20 mouse cellular contexts compared by ENCODE assay signal in the genomic region with DNA sequence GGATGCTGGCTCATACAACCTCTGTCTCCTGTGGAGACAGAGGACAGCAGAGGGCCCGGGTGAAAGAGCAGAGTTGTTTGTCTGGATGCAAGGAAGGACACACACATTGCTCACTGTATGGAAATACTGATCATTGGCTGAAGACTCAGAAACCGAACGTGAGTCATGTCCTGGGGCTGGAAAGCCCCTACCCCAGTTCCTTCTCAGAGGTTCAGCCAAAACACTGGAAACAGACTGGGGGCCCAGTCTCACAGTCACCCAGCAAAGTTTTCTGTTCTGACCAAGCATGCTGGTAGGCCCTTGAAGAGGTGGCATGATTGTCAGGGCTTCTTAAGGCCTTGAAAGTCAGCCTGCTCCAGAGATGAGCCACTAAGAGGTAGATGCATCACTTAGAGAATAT.
"Had no signal": no experiment of that assay in that cellular context is flagged by ENCODE, and none has a peak within 500 bp of the region (broad histone marks: within the 10 kb centered on the region; RNA-seq: fewer than 3 reads in every experiment).

No protein-coding gene starts in this region.

- H3K27me3 ChIP-seq: limb, embryonic 13.5 days; liver, embryonic 12.5 days; liver, embryonic 15.5 days; lung, embryonic 15.5 days; midbrain, embryonic 13.5 days had no signal

- H3K4me2 ChIP-seq: limb, embryonic 13.5 days; liver, embryonic 12.5 days; liver, embryonic 15.5 days; lung, embryonic 15.5 days; midbrain, embryonic 13.5 days had no signal

- H3K36me3 ChIP-seq: limb, embryonic 10.5 days; limb, embryonic 13.5 days; liver, embryonic 12.5 days; liver, embryonic 15.5 days; lung, embryonic 15.5 days; midbrain, embryonic 13.5 days had no signal

- H3K9me3 ChIP-seq: limb, embryonic 10.5 days; limb, embryonic 13.5 days; liver, embryonic 12.5 days; liver, embryonic 15.5 days; lung, embryonic 15.5 days; midbrain, embryonic 13.5 days had no signal

- ATAC-seq: intestine, postnatal 0 days; liver, embryonic 12.5 days; midbrain, embryonic 13.5 days; midbrain, embryonic 16.5 days had no signal

- H3K27ac ChIP-seq: kidney, postnatal 0 days; layer of hippocampus, adult 2 months; limb, embryonic 10.5 days; limb, embryonic 13.5 days; liver, embryonic 12.5 days; liver, embryonic 15.5 days; lung, embryonic 15.5 days; midbrain, embryonic 13.5 days; stomach, postnatal 0 days had no signal

- H3K4me3 ChIP-seq: layer of hippocampus, adult 2 months; limb, embryonic 10.5 days; limb, embryonic 13.5 days; liver, embryonic 12.5 days; liver, embryonic 15.5 days; lung, embryonic 15.5 days; midbrain, embryonic 13.5 days; myocyte had no signal

- H3K4me1 ChIP-seq: liver, embryonic 12.5 days; liver, embryonic 15.5 days; lung, embryonic 15.5 days had no signal

- H3K9ac ChIP-seq: limb, embryonic 13.5 days; liver, embryonic 12.5 days; liver, embryonic 15.5 days; lung, embryonic 15.5 days; midbrain, embryonic 13.5 days had no signal

- DNase-seq: kidney, adult 2 months; kidney, postnatal 25 days; layer of hippocampus, adult 9-11 months; liver; lung, adult 18-20 months; lung, postnatal 14 days; lung, postnatal 4 days; right cerebral cortex, postnatal 4 days had no signal
